Mouse (Mus musculus) kidney, postnatal 14 days (tissue): ENCODE measurements around the gene Carnmt1.
A peak's percentile ranks its signal among the peaks of the same experiment; 100 is the strongest.

ENCODE experiments used
- DNase-seq: peaks from one replicate; pipeline ENCODE4 v3.0.0; 2022; ENCODE audit warnings: mixed read lengths

Gene Carnmt1

GRCm38 (mm10) chr19:18670608-18671007 lies at the start of gene Carnmt1:
Gene Carnmt1, plus strand, starts transcription at chr19:18670764.
- DNase-seq, result peak; percentile 99

GRCm38 (mm10) chr19:18623894-18624293 lies 46.7 kb upstream of the Carnmt1 start:
- DNase-seq, result no peak

GRCm38 (mm10) chr19:18629589-18629988 lies 41.0 kb upstream of the Carnmt1 start:
- DNase-seq, result peak; percentile 93

- DNase-seq, result peak; percentile 76
Observed at GRCm38 (mm10) chr19:18630221-18631119, 40.1 kb upstream of the Carnmt1 start.

- peak; percentile 73 for DNase-seq
Observed at GRCm38 (mm10) chr19:18631161-18631643, 39.4 kb upstream of the Carnmt1 start.

GRCm38 (mm10) chr19:18631644-18632219 lies 38.8 kb upstream of the Carnmt1 start, which contains the start of the genes Ostf1 and Nmrk1:
Gene Ostf1, minus strand, starts transcription at chr19:18631823.
Gene Nmrk1, plus strand, starts transcription at chr19:18631950.
- peak; percentile 98 for DNase-seq

- peak; percentile 67 for DNase-seq
Observed at GRCm38 (mm10) chr19:18632231-18633185, 38.1 kb upstream of the Carnmt1 start.

- no peak for DNase-seq
Observed at GRCm38 (mm10) chr19:18637954-18638353, 32.6 kb upstream of the Carnmt1 start.

GRCm38 (mm10) chr19:18638949-18639348 lies 31.6 kb upstream of the Carnmt1 start:
- DNase-seq, result no peak

GRCm38 (mm10) chr19:18639552-18639951 lies 31.0 kb upstream of the Carnmt1 start:
- no peak for DNase-seq

- DNase-seq, result no peak
Observed at GRCm38 (mm10) chr19:18641001-18641400, 29.6 kb upstream of the Carnmt1 start.

- no peak for DNase-seq
Observed at GRCm38 (mm10) chr19:18643411-18643810, 27.2 kb upstream of the Carnmt1 start.

- DNase-seq, result no peak
Observed at GRCm38 (mm10) chr19:18644084-18644483, 26.5 kb upstream of the Carnmt1 start.

GRCm38 (mm10) chr19:18646397-18646796 lies 24.2 kb upstream of the Carnmt1 start:
- no peak for DNase-seq

- DNase-seq, result no peak
Observed at GRCm38 (mm10) chr19:18646853-18647420, 23.6 kb upstream of the Carnmt1 start.

GRCm38 (mm10) chr19:18647775-18648557 lies 22.6 kb upstream of the Carnmt1 start:
- DNase-seq, result no peak

GRCm38 (mm10) chr19:18648558-18648945 lies 22.0 kb upstream of the Carnmt1 start:
- DNase-seq, result no peak

- DNase-seq, result no peak
Observed at GRCm38 (mm10) chr19:18649955-18650354, 20.6 kb upstream of the Carnmt1 start.

- no peak for DNase-seq
Observed at GRCm38 (mm10) chr19:18650473-18650872, 20.1 kb upstream of the Carnmt1 start.

- DNase-seq, result peak; percentile 15
Observed at GRCm38 (mm10) chr19:18652592-18652991, 18.0 kb upstream of the Carnmt1 start.

- no peak for DNase-seq
Observed at GRCm38 (mm10) chr19:18653058-18653457, 17.5 kb upstream of the Carnmt1 start.
